Mouse (Mus musculus) heart, embryonic 12.5 days (tissue): ENCODE measurements around the gene Rars. TPM values are rescaled to one million over a fixed set of nuclear protein-coding genes. Genes with fewer than 3 reads are reported as not detected.

Source experiments
- ATAC-seq: fragments of 200-750 bp; cut with Nextera tagmentation; 2 replicates; pipeline ENCODE4 v1.8.0; 2017; ENCODE audit warnings: moderate TSS enrichment, moderate library complexity; ENCODE audit not compliant: insufficient number of reproducible peaks, low FRiP score
- H3K27ac ChIP-seq: fragments of 300-500 bp; sonication (generic); 2 replicates; pipeline ENCODE4 v1.5.1; 2016; ENCODE audit warnings: mild to moderate bottlenecking, moderate library complexity; ENCODE audit not compliant: poor library complexity, severe bottlenecking
- H3K27me3 ChIP-seq: fragments of 300-500 bp; sonication (generic); replicated peaks from 2 replicates; pipeline ENCODE4 v1.6.1; 2016; ENCODE audit warnings: mild to moderate bottlenecking, moderate library complexity
- H3K36me3 ChIP-seq: fragments of 300-500 bp; sonication (generic); 2 replicates; pipeline ENCODE4 v1.6.1; 2016; ENCODE audit warnings: mild to moderate bottlenecking, moderate library complexity
- H3K4me1 ChIP-seq: fragments of 300-500 bp; sonication (generic); replicated peaks from 2 replicates; pipeline ENCODE4 v1.6.1; 2016; ENCODE audit warnings: mild to moderate bottlenecking
- H3K4me2 ChIP-seq: fragments of 300-500 bp; sonication (generic); 2 replicates; pipeline ENCODE4 v1.6.1; 2016; ENCODE audit warnings: mild to moderate bottlenecking, moderate library complexity
- H3K4me3 ChIP-seq: fragments of 300-500 bp; sonication (generic); 2 replicates; pipeline ENCODE4 v1.5.1; 2016; ENCODE audit warnings: mild to moderate bottlenecking
- H3K9ac ChIP-seq: fragments of 300-500 bp; sonication (generic); 2 replicates; pipeline ENCODE4 v1.6.1; 2016; ENCODE audit warnings: mild to moderate bottlenecking, moderate library complexity
- H3K9me3 ChIP-seq: fragments of 300-500 bp; sonication (generic); replicated peaks from 2 replicates; pipeline ENCODE4 v1.6.1; 2016; ENCODE audit warnings: mild to moderate bottlenecking, moderate library complexity
- WGBS: fragments of 180-500 bp; shearing (Covaris S2); methylation state at CpG from one replicate; pipeline ENCODE4 v1.1.7; 2016; 5-methylcytosine and 5-hydroxymethylcytosine counted together
- polyA plus RNA-seq: library from polyadenylated mRNA; unstranded; fragments of >200 nt; fragmentation: Nextera tagmentation; extraction: Ambion mirVana; gene quantifications from 2 replicates; pipeline ENCODE4 v1.2.1, GENCODE M21; 2016

Rars gene
- polyA plus RNA-seq = 68.5 and 73.8 TPM in 2 replicates

- peak within 1 kb of the TSS; percentile 70 for H3K4me2 ChIP-seq
- peak within 1 kb of the TSS; percentile 20; the same call in 1 of the 2 replicates for H3K27ac ChIP-seq
- peaks cover 17% of the 10 kb centered on the region for H3K4me1 ChIP-seq
- WGBS = 2% methylated on average over 46 of the region's 46 CpGs
- no peaks in the 10 kb centered on the region for H3K9me3 ChIP-seq
- H3K4me3 ChIP-seq = peak within 1 kb of the TSS; percentile 81
- no peaks in the 10 kb centered on the region for H3K27me3 ChIP-seq
- peak within 1 kb of the TSS; percentile 83 for H3K9ac ChIP-seq
- peaks cover 22% of the 10 kb centered on the region for H3K36me3 ChIP-seq
- ATAC-seq = peak; percentile 84
These were observed at the start of gene Rars for GRCm38 (mm10) chr11:35834022-35834760. TSS of gene Rars (minus strand) at chr11:35834506.

- Histone ChIP-seq H3K9me3 (no peaks in the 10 kb centered on the region), H3K4me1 (peaks cover 13% of the 10 kb centered on the region), H3K4me3 (no peak overlapping the region), H3K9ac (no peak overlapping the region), H3K4me2 (no peak overlapping the region), H3K36me3 (peaks cover 6% of the 10 kb centered on the region; the same call in 1 of the 2 replicates), H3K27me3 (no peaks in the 10 kb centered on the region), H3K27ac (no peak overlapping the region)
- ATAC-seq = no peak
- WGBS = 90% methylated on average over 6 of the region's 6 CpGs
These were observed 48.5 kb upstream of the Rars start for GRCm38 (mm10) chr11:35882777-35883176.

DNA sequence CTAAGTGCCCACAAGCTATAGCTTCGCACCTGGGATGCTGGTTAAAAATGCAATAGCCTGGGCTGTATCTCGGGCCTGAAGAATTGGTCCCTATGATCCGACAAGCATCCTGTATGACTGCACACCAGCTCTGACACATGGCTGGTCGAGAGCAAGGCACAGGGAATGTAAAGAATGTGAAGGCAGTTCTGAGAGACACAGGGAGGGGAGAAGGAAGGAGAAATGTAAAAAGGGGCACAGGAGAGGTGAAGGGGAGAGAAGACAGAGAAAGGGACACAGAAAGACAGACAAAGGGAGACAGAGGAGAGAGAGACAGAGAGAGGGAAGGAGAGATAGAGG is 44.2 kb upstream of the Rars start:
- Histone ChIP-seq H3K4me3 (no peak overlapping the region), H3K27me3 (peaks cover 5% of the 10 kb centered on the region; the same call in 1 of the 2 replicates), H3K9ac (no peak overlapping the region), H3K4me2 (no peak overlapping the region), H3K4me1 (peaks cover 36% of the 10 kb centered on the region), H3K27ac (peak overlapping the region; percentile 56), H3K9me3 (no peaks in the 10 kb centered on the region), H3K36me3 (peaks cover 6% of the 10 kb centered on the region; the same call in 1 of the 2 replicates)
- WGBS = 22% methylated on average over 4 of the region's 4 CpGs
- no peak for ATAC-seq

GRCm38 (mm10) chr11:35877651-35878558 is 43.6 kb upstream of the Rars start:
- ATAC-seq = peak; percentile 10; the same call in 1 of the 2 replicates

GRCm38 (mm10) chr11:35873624-35874244 is 39.4 kb upstream of the Rars start:
- H3K4me3 ChIP-seq = peak overlapping the region; percentile 28
- H3K36me3 ChIP-seq = no peaks in the 10 kb centered on the region
- H3K9ac ChIP-seq = peak overlapping the region; percentile 39
- ATAC-seq = no peak
- peaks cover 5% of the 10 kb centered on the region; the same call in 1 of the 2 replicates for H3K27me3 ChIP-seq
- WGBS = 24% methylated on average over 21 of the region's 21 CpGs
- no peak overlapping the region; the same call in 1 of the 2 replicates for H3K27ac ChIP-seq
- peaks cover 35% of the 10 kb centered on the region for H3K4me1 ChIP-seq
- H3K4me2 ChIP-seq = peak overlapping the region; percentile 63
- no peaks in the 10 kb centered on the region for H3K9me3 ChIP-seq

More at GRCm38 (mm10) chr11:35877651-35878558, 43.6 kb upstream of the Rars start:
- Histone ChIP-seq H3K9me3 (no peaks in the 10 kb centered on the region), H3K27ac (peak overlapping the region; percentile 56), H3K27me3 (peaks cover 5% of the 10 kb centered on the region; the same call in 1 of the 2 replicates), H3K4me1 (peaks cover 38% of the 10 kb centered on the region), H3K36me3 (peaks cover 3% of the 10 kb centered on the region; the same call in 1 of the 2 replicates), H3K4me2 (peak overlapping the region; percentile 1; the same call in 1 of the 2 replicates), H3K9ac (no peak overlapping the region), H3K4me3 (no peak overlapping the region)
- WGBS = 30% methylated on average over 14 of the region's 14 CpGs

GRCm38 (mm10) chr11:35870961-35871360 is 36.7 kb upstream of the Rars start:
- Histone ChIP-seq H3K4me1 (peaks cover 22% of the 10 kb centered on the region), H3K9ac (no peak overlapping the region), H3K4me2 (no peak overlapping the region), H3K4me3 (no peak overlapping the region), H3K9me3 (no peaks in the 10 kb centered on the region), H3K27me3 (peaks cover 4% of the 10 kb centered on the region; the same call in 1 of the 2 replicates), H3K27ac (no peak overlapping the region), H3K36me3 (no peaks in the 10 kb centered on the region)
- no peak for ATAC-seq
- WGBS = 76% methylated on average over 9 of the region's 9 CpGs

DNA sequence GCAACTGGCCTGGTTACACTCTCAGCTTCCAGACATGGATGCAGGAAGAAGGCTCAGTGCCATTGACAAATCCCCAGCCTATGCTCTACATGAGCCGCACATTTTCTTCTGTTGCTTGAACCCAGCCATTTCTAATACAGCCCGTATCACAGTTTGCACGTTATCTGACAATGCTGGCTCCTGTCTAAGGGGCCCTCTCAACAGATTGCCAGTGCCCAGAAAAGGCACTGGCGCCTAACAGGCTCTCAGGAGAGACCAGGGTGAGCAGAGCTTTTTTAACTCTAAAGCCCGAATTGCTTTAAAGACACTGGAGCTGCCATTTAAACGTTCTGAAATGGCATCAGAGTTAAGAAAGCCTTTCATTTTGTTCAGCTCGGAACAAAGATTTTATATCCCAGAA is 31.8 kb upstream of the Rars start:
- Histone ChIP-seq H3K27ac (peak overlapping the region; percentile 66), H3K4me2 (0 out of 2 replicates have a peak overlapping the region, but pooled peaks have one; percentile 6)

DNA sequence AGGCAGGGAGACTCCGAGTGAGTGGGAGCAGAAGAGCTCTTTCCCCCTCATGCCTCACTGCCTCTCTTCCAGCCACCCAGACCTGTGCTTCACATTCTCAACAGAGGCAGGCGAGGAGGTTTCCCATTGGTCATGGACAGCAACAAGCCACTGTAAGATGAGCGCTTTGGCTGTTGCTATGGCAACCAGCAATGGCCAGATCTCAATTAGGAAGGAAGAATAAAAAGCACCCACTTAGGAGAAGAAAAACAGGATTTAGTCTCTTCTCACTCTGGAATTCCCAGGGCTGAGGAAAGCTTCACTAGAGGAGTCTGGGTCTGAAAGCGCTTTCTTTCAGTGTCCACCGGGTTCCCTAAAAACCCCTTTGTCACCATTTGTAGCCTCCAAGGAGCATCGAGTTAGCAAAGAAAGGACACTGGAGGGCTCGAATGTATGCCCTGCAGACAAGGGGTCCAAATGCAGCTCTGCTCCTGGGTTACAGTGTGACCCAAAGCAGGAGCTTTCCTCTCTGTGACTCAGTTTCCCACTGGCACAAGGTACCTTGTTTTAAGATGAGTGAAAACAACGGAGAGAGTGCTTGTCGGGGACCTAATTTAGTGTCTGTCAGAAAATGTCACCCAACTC is 30.8 kb upstream of the Rars start:
- 43% methylated on average over 9 of the region's 9 CpGs for WGBS
- Histone ChIP-seq H3K4me1 (peaks cover 32% of the 10 kb centered on the region), H3K27me3 (no peaks in the 10 kb centered on the region), H3K36me3 (no peaks in the 10 kb centered on the region), H3K27ac (peak overlapping the region; percentile 66; the same call in 1 of the 2 replicates), H3K9me3 (no peaks in the 10 kb centered on the region), H3K4me2 (no peak overlapping the region), H3K4me3 (no peak overlapping the region), H3K9ac (no peak overlapping the region)
- no peak for ATAC-seq

More for the DNA sequence above, 31.8 kb upstream of the Rars start:
- peaks cover 32% of the 10 kb centered on the region for H3K4me1 ChIP-seq
- no peaks in the 10 kb centered on the region for H3K27me3 ChIP-seq
- H3K36me3 ChIP-seq = no peaks in the 10 kb centered on the region
- ATAC-seq = no peak
- H3K9me3 ChIP-seq = no peaks in the 10 kb centered on the region
- H3K4me3 ChIP-seq = no peak overlapping the region
- 33% methylated on average over 7 of the region's 7 CpGs for WGBS
- no peak overlapping the region for H3K9ac ChIP-seq

GRCm38 (mm10) chr11:35863653-35864052 is 29.3 kb upstream of the Rars start:
- 56% methylated on average over 5 of the region's 5 CpGs for WGBS
- Histone ChIP-seq H3K4me1 (peaks cover 32% of the 10 kb centered on the region), H3K36me3 (no peaks in the 10 kb centered on the region), H3K27me3 (no peaks in the 10 kb centered on the region), H3K9ac (no peak overlapping the region), H3K4me2 (no peak overlapping the region), H3K27ac (no peak overlapping the region), H3K4me3 (no peak overlapping the region), H3K9me3 (no peaks in the 10 kb centered on the region)
- no peak for ATAC-seq

DNA sequence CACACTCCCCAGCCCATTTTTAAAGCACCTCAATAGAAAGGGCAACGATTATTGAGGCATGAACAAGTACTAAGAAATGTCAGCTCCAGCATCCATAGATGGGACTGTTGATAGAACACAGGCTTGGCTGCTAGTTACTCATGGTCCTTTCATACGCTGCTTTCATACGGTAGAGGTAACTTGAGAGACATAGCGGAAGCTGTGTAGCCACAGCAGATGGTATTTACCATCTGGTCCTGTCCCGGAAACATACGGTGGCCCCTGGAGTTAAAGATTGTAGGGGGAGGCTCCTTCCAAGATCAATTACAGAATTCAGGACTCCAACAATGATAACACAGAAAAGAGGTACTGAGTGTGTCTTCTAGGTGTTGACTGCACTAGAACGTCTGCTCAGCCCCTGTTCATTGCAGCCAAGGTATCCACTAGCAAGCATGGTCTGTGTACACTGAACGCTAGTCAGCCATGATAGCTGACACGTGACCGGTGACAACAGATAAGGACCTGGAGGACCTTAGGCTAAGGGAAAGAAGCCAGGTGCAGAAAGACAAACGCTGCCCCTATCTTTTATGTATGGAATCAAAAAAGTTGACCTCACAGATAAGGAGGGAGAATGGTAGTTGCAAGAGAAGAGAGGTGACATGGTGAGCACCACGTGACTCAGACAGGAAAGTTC is 23.2 kb upstream of the Rars start:
- H3K27me3 ChIP-seq = no peaks in the 10 kb centered on the region
- no peak for ATAC-seq
- WGBS = 60% methylated on average over 12 of the region's 12 CpGs
- peaks cover 13% of the 10 kb centered on the region for H3K4me1 ChIP-seq
- no peak overlapping the region for H3K4me3 ChIP-seq
- H3K4me2 ChIP-seq = no peak overlapping the region
- H3K36me3 ChIP-seq = no peaks in the 10 kb centered on the region
- H3K9me3 ChIP-seq = 0 out of 2 replicates have a peak, but pooled peaks cover 5% of the 10 kb centered on the region
- H3K27ac ChIP-seq = no peak overlapping the region
- H3K9ac ChIP-seq = no peak overlapping the region
